Mouse (Mus musculus): ENCODE data around the gene Lrrtm3.

Lrrtm3 gene

GRCm38 (mm10) chr10:64041892-64042291 lies 48.2 kb downstream of the Lrrtm3 start:
- DNase-seq (ENCODE audit: low read depth, low spot score): no peak

GRCm38 (mm10) chr10:64041218-64041617 lies 48.9 kb downstream of the Lrrtm3 start:
- DNase-seq (ENCODE audit: low read depth, low spot score): no peak

GRCm38 (mm10) chr10:64039760-64040535 lies 50.1 kb downstream of the Lrrtm3 start:
- DNase-seq (ENCODE audit: low read depth, low spot score): no peak

- DNase-seq (ENCODE audit: low read depth, low spot score): no peak
These were observed 59.2 kb downstream of the Lrrtm3 start for GRCm38 (mm10) chr10:64030901-64031300.

GRCm38 (mm10) chr10:64023340-64023739 lies 66.7 kb downstream of the Lrrtm3 start:
- DNase-seq (ENCODE audit: low read depth, low spot score): no peak

GRCm38 (mm10) chr10:64020347-64020746 lies 69.7 kb downstream of the Lrrtm3 start:
- DNase-seq (ENCODE audit: low read depth, low spot score): no peak

- DNase-seq (ENCODE audit: low read depth, low spot score): no peak
These were observed 88.1 kb downstream of the Lrrtm3 start for GRCm38 (mm10) chr10:64001996-64002395.

GRCm38 (mm10) chr10:64001531-64001930 lies 88.5 kb downstream of the Lrrtm3 start:
- no peak for DNase-seq (ENCODE audit: low read depth, low spot score)

- no peak for DNase-seq (ENCODE audit: low read depth, low spot score)
These were observed 95.8 kb downstream of the Lrrtm3 start for GRCm38 (mm10) chr10:63994251-63994650.

- no peak for DNase-seq (ENCODE audit: low read depth, low spot score)
These were observed 104.5 kb downstream of the Lrrtm3 start for GRCm38 (mm10) chr10:63985576-63985975.

GRCm38 (mm10) chr10:63979410-63979809 lies 110.7 kb downstream of the Lrrtm3 start:
- DNase-seq (ENCODE audit: low read depth, low spot score): no peak

GRCm38 (mm10) chr10:63978969-63979368 lies 111.1 kb downstream of the Lrrtm3 start:
- DNase-seq (ENCODE audit: low read depth, low spot score): no peak

- DNase-seq (ENCODE audit: low read depth, low spot score): no peak
These were observed 111.5 kb downstream of the Lrrtm3 start for GRCm38 (mm10) chr10:63978535-63978934.

GRCm38 (mm10) chr10:63978101-63978500 lies 112.0 kb downstream of the Lrrtm3 start:
- no peak for DNase-seq (ENCODE audit: low read depth, low spot score)

- no peak for DNase-seq (ENCODE audit: low read depth, low spot score)
These were observed 117.8 kb downstream of the Lrrtm3 start for GRCm38 (mm10) chr10:63972300-63972699.

GRCm38 (mm10) chr10:63954308-63954930 lies 135.7 kb downstream of the Lrrtm3 start:
- no peak for DNase-seq (ENCODE audit: low read depth, low spot score)

- no peak for DNase-seq (ENCODE audit: low read depth, low spot score)
These were observed 138.6 kb downstream of the Lrrtm3 start for GRCm38 (mm10) chr10:63951481-63951880.

- DNase-seq (ENCODE audit: low read depth, low spot score): no peak
These were observed 139.2 kb downstream of the Lrrtm3 start for GRCm38 (mm10) chr10:63950867-63951266.

GRCm38 (mm10) chr10:63947266-63947665 lies 142.8 kb downstream of the Lrrtm3 start:
- DNase-seq (ENCODE audit: low read depth, low spot score): no peak

- DNase-seq (ENCODE audit: low read depth, low spot score): no peak
These were observed 144.5 kb downstream of the Lrrtm3 start for GRCm38 (mm10) chr10:63945534-63945933.

- DNase-seq (ENCODE audit: low read depth, low spot score): no peak
These were observed 156.1 kb downstream of the Lrrtm3 start for GRCm38 (mm10) chr10:63933946-63934345.

GRCm38 (mm10) chr10:63927334-63927733 lies 162.7 kb downstream of the Lrrtm3 start, which contains the start of gene Gm10118:
Gene Gm10118 (minus strand): TSS chr10:63927434.
- no peak for DNase-seq (ENCODE audit: low read depth, low spot score)

GRCm38 (mm10) chr10:63908878-63909277 lies 181.2 kb downstream of the Lrrtm3 start:
- no peak for DNase-seq (ENCODE audit: low read depth, low spot score)
